Mouse (Mus musculus): ENCODE measurements around the gene Prtn3.

DNA sequence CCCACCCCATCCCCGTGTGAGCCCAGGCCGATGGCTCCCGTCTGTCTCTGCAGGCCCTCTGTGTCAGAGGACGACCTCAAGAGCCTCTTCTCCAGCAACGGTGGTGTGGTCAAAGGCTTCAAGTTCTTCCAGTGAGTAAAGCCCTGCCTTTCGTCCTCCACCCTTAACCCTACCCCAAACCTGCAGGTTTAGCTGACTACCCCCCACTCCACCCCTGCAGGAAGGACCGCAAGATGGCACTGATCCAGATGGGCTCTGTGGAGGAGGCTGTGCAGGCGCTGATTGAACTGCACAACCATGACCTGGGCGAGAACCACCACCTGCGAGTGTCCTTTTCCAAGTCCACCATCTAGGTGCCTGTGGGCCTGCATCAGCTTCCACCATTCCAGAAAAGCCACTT, 11.4 kb upstream of the Prtn3 start:
- TF ChIP-seq CHD2 (IDR thresholded peaks at IDR 0.05; ENCODE audit: low read depth, low read length): no peak
- TF ChIP-seq HCFC1 (IDR thresholded peaks at IDR 0.05; ENCODE audit: borderline replicate concordance, insufficient read depth, low read length): no peak
- no peak for TF ChIP-seq ZNF384 (IDR thresholded peaks at IDR 0.05; ENCODE audit: low read depth, low read length)
- no peak for TF ChIP-seq ZC3H11A (IDR thresholded peaks at IDR 0.05; ENCODE audit: borderline replicate concordance, low read depth, low read length)

Data from ES-E14 (cell line).